Mouse (Mus musculus): Measurements from ENCODE around the gene Nrap.

DNA sequence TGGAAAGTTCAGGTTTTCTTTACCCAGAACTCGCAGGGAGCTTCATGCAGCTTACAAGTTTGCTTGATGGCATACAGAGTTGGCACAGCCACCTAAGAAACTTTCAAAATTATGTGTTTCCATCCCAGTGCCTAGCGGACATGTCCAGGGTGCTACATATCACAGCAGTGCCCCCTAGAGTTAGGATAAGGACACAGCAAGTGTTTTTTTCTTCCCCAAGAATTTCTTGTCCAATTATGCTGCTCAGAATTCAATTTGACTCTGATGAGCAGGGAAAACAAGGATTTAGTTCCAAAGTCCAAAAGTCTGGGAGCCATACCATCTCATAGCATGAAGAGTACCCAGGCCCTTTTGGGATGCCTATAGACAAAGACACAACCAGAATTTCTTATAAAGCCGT lies 43.8 kb downstream of the Nrap start:
- TF ChIP-seq CTCF (IDR thresholded peaks at IDR 0.05; ENCODE audit: low read depth) (peak; percentile 50), EP300 (IDR thresholded peaks at IDR 0.05; ENCODE audit: low read depth) (no peak)
